Mouse (Mus musculus): ENCODE results near the gene Chst14. TPM values are rescaled to one million over a fixed set of nuclear protein-coding genes. Genes with fewer than 3 reads are reported as not detected.
A peak's percentile ranks its signal among the peaks of the same experiment; 100 is the strongest.

Chst14 gene
- polyA plus RNA-seq (2012; fragmentation: generic; extraction: Trizol) = 25.4 TPM

GRCm38 (mm10) chr2:118926361-118926997 is at the start of gene Chst14:
Chst14 (plus strand) TSS chr2:118926496.
- H3K27me3 ChIP-seq (ENCODE audit: control insufficient read depth, insufficient read depth, insufficient read length) = no peaks in the 10 kb centered on the region
- H3ac ChIP-seq (ENCODE audit: control insufficient read depth, insufficient read length) = peak within 1 kb of the TSS; percentile 25
- no peaks in the 10 kb centered on the region for H3K79me2 ChIP-seq (ENCODE audit: control insufficient read depth, insufficient read depth)
- TF ChIP-seq POLR2AphosphoS2 (IDR thresholded peaks at IDR 0.05; ENCODE audit: insufficient read length, low read depth) (peak; percentile 90), MYOD1 (IDR thresholded peaks at IDR 0.05; ENCODE audit: control insufficient read depth in 1 of 3, insufficient read length in 2 of 3, low read depth in 2 of 3) (peak in 1 of 3 experiments; percentile 8), POLR2A (IDR thresholded peaks at IDR 0.05; ENCODE audit: insufficient read length, low read depth) (peak; percentile 82), TCF12 (IDR thresholded peaks at IDR 0.05; ENCODE audit: insufficient read depth, poor library complexity, severe bottlenecking) (no peak)
- H3K4me3 ChIP-seq = peak within 1 kb of the TSS; percentile 65
- H3K36me3 ChIP-seq (ENCODE audit: control insufficient read depth, insufficient read depth) = peaks cover 3% of the 10 kb centered on the region
- peak within 1 kb of the TSS; percentile 97 for H3K4me2 ChIP-seq (ENCODE audit: low read depth)

GRCm38 (mm10) chr2:118881019-118881418 is 45.3 kb upstream of the Chst14 start:
- no peaks in the 10 kb centered on the region for H3K36me3 ChIP-seq (ENCODE audit: control insufficient read depth, insufficient read depth)
- no peak overlapping the region for H3K4me2 ChIP-seq (ENCODE audit: low read depth)
- TF ChIP-seq POLR2A (IDR thresholded peaks at IDR 0.05; ENCODE audit: insufficient read length, low read depth) (no peak), MAX (IDR thresholded peaks at IDR 0.05; ENCODE audit: low read depth) (no peak), POLR2AphosphoS2 (IDR thresholded peaks at IDR 0.05; ENCODE audit: insufficient read length, low read depth) (no peak), E2F4 (IDR thresholded peaks at IDR 0.05; ENCODE audit: insufficient read depth) (no peak), SRF (IDR thresholded peaks at IDR 0.05; ENCODE audit: control insufficient read depth, insufficient read length, low read depth) (no peak), REST (IDR thresholded peaks at IDR 0.05; ENCODE audit: insufficient read depth, insufficient read length) (no peak), USF1 (IDR thresholded peaks at IDR 0.05; ENCODE audit: low read depth) (no peak), TCF12 (IDR thresholded peaks at IDR 0.05; ENCODE audit: insufficient read depth, poor library complexity, severe bottlenecking) (no peak), MYOG (IDR thresholded peaks at IDR 0.05; ENCODE audit: control insufficient read depth in 1 of 3, insufficient read depth in 1 of 3, insufficient read length in 2 of 3, low read depth in 2 of 3) (no peak), TCF3 (IDR thresholded peaks at IDR 0.05; ENCODE audit: insufficient read length, low read depth) (no peak), CEBPB (IDR thresholded peaks at IDR 0.05; ENCODE audit: insufficient read depth, poor library complexity, severe bottlenecking) (no peak), MYOD1 (IDR thresholded peaks at IDR 0.05; ENCODE audit: control insufficient read depth in 1 of 3, insufficient read length in 2 of 3, low read depth in 2 of 3) (no peak)
- H3K79me2 ChIP-seq (ENCODE audit: control insufficient read depth, insufficient read depth) = no peaks in the 10 kb centered on the region
- no peak overlapping the region for H3ac ChIP-seq (ENCODE audit: control insufficient read depth, insufficient read length)
- no peaks in the 10 kb centered on the region for H3K27me3 ChIP-seq (ENCODE audit: control insufficient read depth, insufficient read depth, insufficient read length)
- no peak overlapping the region for H3K4me3 ChIP-seq

GRCm38 (mm10) chr2:118881956-118882355 is 44.3 kb upstream of the Chst14 start:
- Histone ChIP-seq H3ac (ENCODE audit: control insufficient read depth, insufficient read length) (no peak overlapping the region), H3K36me3 (ENCODE audit: control insufficient read depth, insufficient read depth) (no peaks in the 10 kb centered on the region), H3K4me3 (no peak overlapping the region), H3K4me2 (ENCODE audit: low read depth) (no peak overlapping the region), H3K79me2 (ENCODE audit: control insufficient read depth, insufficient read depth) (no peaks in the 10 kb centered on the region), H3K27me3 (ENCODE audit: control insufficient read depth, insufficient read depth, insufficient read length) (no peaks in the 10 kb centered on the region)
- no peak for TF ChIP-seq USF1 (IDR thresholded peaks at IDR 0.05; ENCODE audit: low read depth)

DNA sequence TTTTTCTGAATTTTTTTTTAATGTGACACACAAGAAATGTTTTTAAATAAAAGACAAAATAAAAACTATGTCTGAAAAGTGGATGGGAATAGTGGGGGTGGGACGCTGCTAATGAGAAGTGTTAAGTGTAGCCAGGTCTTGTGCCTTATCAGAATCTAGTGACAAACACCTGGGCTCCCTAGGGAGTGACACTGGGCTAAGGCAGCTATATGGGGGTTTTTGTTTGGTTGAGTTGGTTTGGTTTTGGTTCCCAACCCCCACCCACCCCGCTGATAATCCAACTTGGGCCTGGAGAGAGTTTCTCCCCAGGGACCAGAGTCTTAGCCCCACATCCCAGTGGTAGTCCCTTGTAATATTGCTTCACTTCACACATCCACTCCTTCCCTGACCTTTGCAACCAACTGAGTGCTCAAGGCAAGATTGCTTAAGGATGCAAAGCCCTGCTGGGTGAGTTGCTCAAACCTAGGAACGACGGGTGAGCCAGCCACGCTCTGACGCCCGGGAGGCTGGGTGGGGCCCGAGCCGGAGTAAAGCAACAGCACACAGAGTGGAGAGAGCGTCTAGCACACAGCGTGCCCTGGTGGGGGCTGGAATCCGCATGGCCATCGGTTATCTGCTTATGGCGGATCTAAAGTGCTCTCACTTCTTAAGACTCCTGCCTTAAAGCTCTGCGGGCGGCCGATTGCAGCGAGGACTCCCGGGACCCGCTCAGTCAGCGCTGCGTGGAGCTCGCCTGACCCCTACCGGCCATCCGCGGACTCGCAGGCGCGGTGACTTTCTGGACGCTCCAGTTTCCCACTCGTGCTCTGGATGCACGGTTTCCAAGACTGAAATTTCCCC is 43.2 kb upstream of the Chst14 start:
- Histone ChIP-seq H3K79me2 (ENCODE audit: control insufficient read depth, insufficient read depth) (no peaks in the 10 kb centered on the region), H3K4me3 (no peak overlapping the region), H3K36me3 (ENCODE audit: control insufficient read depth, insufficient read depth) (no peaks in the 10 kb centered on the region), H3ac (ENCODE audit: control insufficient read depth, insufficient read length) (no peak overlapping the region), H3K4me2 (ENCODE audit: low read depth) (peak overlapping the region; percentile 97), H3K27me3 (ENCODE audit: control insufficient read depth, insufficient read depth, insufficient read length) (no peaks in the 10 kb centered on the region)
- TF ChIP-seq MYOG (IDR thresholded peaks at IDR 0.05; ENCODE audit: control insufficient read depth in 1 of 3, insufficient read depth in 1 of 3, insufficient read length in 2 of 3, low read depth in 2 of 3) (no peak), SRF (IDR thresholded peaks at IDR 0.05; ENCODE audit: control insufficient read depth, insufficient read length, low read depth) (no peak), POLR2A (IDR thresholded peaks at IDR 0.05; ENCODE audit: insufficient read length, low read depth) (no peak), TCF12 (IDR thresholded peaks at IDR 0.05; ENCODE audit: insufficient read depth, poor library complexity, severe bottlenecking) (no peak), REST (IDR thresholded peaks at IDR 0.05; ENCODE audit: insufficient read depth, insufficient read length) (no peak), TCF3 (IDR thresholded peaks at IDR 0.05; ENCODE audit: insufficient read length, low read depth) (no peak), MYOD1 (IDR thresholded peaks at IDR 0.05; ENCODE audit: control insufficient read depth in 1 of 3, insufficient read length in 2 of 3, low read depth in 2 of 3) (no peak), USF1 (IDR thresholded peaks at IDR 0.05; ENCODE audit: low read depth) (no peak), E2F4 (IDR thresholded peaks at IDR 0.05; ENCODE audit: insufficient read depth) (no peak), MAX (IDR thresholded peaks at IDR 0.05; ENCODE audit: low read depth) (no peak), CEBPB (IDR thresholded peaks at IDR 0.05; ENCODE audit: insufficient read depth, poor library complexity, severe bottlenecking) (no peak), POLR2AphosphoS2 (IDR thresholded peaks at IDR 0.05; ENCODE audit: insufficient read length, low read depth) (no peak)

GRCm38 (mm10) chr2:118887440-118887839 is 38.9 kb upstream of the Chst14 start:
- no peak overlapping the region for H3ac ChIP-seq (ENCODE audit: control insufficient read depth, insufficient read length)
- no peak for TF ChIP-seq REST (IDR thresholded peaks at IDR 0.05; ENCODE audit: insufficient read depth, insufficient read length)
- TF ChIP-seq TCF12 (IDR thresholded peaks at IDR 0.05; ENCODE audit: insufficient read depth, poor library complexity, severe bottlenecking) = no peak
- no peak for TF ChIP-seq POLR2A (IDR thresholded peaks at IDR 0.05; ENCODE audit: insufficient read length, low read depth)
- TF ChIP-seq TCF3 (IDR thresholded peaks at IDR 0.05; ENCODE audit: insufficient read length, low read depth) = no peak
- TF ChIP-seq USF1 (IDR thresholded peaks at IDR 0.05; ENCODE audit: low read depth) = no peak
- TF ChIP-seq POLR2AphosphoS2 (IDR thresholded peaks at IDR 0.05; ENCODE audit: insufficient read length, low read depth) = no peak
- no peak for TF ChIP-seq CEBPB (IDR thresholded peaks at IDR 0.05; ENCODE audit: insufficient read depth, poor library complexity, severe bottlenecking)
- no peak overlapping the region for H3K4me2 ChIP-seq (ENCODE audit: low read depth)
- H3K79me2 ChIP-seq (ENCODE audit: control insufficient read depth, insufficient read depth) = no peaks in the 10 kb centered on the region
- no peak overlapping the region for H3K4me3 ChIP-seq
- H3K27me3 ChIP-seq (ENCODE audit: control insufficient read depth, insufficient read depth, insufficient read length) = no peaks in the 10 kb centered on the region
- H3K36me3 ChIP-seq (ENCODE audit: control insufficient read depth, insufficient read depth) = no peaks in the 10 kb centered on the region
